Mouse (Mus musculus): ENCODE results near the gene Zfp52.

Zfp52 gene

DNA sequence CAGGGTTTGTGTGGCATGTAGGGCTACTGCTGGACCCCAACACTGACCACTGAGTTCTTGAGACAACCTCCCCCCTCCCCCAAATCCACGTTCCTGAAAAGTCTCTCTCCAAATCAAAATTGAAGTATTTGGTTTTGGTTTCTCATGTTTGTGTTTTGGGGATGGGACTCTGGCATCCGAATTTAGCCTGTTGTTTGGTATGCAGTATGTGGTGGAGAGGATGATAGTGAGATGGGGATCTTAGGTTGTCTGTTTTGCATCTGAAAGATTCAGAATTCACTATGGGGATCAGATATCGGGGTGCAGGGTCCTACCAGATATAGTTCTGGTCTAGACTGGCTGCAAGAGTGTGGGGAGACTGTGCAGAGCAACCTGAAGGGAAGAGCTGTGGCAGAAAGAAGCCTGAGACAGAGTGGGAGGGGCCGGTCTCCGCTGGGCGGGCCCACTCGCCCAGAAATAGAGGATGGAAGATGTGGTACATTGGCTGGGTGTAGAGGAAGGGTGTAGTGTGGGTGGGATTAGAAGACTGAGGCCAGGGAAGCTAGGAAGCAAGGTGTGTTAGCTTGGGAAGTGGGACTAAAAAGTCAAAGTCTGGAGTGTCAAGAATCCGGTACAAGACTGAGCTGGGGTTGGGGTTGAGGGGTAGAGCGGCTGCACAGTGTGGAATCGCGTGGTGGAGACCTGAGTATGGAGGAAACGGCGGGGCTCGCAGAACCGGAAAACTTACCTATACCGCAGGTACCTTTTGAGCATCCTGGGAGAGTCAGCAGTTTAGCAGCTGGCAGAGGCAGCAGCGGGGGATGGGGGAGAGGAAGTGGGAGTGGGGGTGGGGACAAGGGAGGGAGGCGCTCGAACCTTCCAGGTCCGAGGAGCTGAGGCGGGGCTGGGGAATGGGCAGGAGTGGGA is at the start of gene Zfp52:
Zfp52 (plus strand) TSS at position 444 of the 906 bp plus-strand sequence.
- peak; percentile 90 for DNase-seq (ENCODE audit: low read depth, low spot score)

GRCm38 (mm10) chr17:21488760-21489499 is 46.4 kb upstream of the Zfp52 start, which contains the start of gene Zfp53:
Gene Zfp53 (plus strand): TSS chr17:21488998.
- DNase-seq (ENCODE audit: low read depth, low spot score), result peak; percentile 92

DNA sequence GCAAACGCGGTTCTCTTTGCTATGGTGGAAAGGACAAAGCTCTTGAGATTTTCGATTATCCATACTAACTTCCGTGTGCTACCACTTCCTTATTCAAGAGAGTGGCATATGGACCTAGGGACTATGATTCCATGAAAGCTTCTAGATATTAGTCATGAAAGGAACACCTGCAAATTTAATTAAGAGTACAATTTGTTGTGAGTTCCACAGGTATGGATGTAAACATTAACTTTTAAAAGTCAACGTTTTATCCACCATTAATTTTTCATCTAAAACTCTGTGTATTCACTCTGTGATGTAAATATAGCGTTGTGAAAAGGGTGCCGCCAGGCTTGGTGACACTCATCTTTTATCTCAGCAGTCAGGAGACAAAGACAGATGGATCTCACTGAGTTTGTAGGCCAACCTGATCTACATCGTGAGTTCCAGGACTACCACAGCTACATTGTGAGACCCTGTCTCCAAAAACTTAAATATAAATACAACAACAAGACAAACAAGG is 45.8 kb upstream of the Zfp52 start:
- DNase-seq (ENCODE audit: low read depth, low spot score), result peak; percentile 43

DNA sequence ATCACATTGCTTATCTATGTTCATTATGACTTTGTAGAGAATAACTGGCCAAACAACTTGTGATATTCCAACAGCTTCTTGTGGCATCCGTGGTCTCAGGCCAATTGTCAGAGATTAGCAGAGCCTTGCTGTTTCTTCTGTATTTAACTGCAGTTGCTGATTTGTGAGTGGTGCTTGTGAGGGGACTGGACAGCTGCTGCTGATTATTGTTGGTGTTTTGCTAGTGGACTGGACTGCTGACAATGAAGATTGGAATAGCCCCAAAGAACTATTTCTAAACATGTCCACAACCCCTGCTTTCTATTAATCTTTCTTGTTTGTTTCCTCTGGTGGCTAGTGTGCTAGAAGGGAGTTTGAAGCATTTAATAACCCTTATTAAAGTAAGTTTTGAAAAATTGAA is 34.0 kb upstream of the Zfp52 start:
- no peak for DNase-seq (ENCODE audit: low read depth, low spot score)

GRCm38 (mm10) chr17:21504524-21504923 is 30.8 kb upstream of the Zfp52 start:
- DNase-seq (ENCODE audit: low read depth, low spot score), result peak; percentile 32

- DNase-seq (ENCODE audit: low read depth, low spot score), result no peak
Measured at GRCm38 (mm10) chr17:21506258-21506657, 29.1 kb upstream of the Zfp52 start.

- no peak for DNase-seq (ENCODE audit: low read depth, low spot score)
Measured at GRCm38 (mm10) chr17:21509756-21510155, 25.6 kb upstream of the Zfp52 start.

GRCm38 (mm10) chr17:21515403-21516105 is 19.8 kb upstream of the Zfp52 start:
- peak; percentile 88 for DNase-seq (ENCODE audit: low read depth, low spot score)

GRCm38 (mm10) chr17:21516201-21517129 is 18.9 kb upstream of the Zfp52 start:
- peak; percentile 81 for DNase-seq (ENCODE audit: low read depth, low spot score)

GRCm38 (mm10) chr17:21517130-21517671 is 18.1 kb upstream of the Zfp52 start:
- DNase-seq (ENCODE audit: low read depth, low spot score), result no peak

DNA sequence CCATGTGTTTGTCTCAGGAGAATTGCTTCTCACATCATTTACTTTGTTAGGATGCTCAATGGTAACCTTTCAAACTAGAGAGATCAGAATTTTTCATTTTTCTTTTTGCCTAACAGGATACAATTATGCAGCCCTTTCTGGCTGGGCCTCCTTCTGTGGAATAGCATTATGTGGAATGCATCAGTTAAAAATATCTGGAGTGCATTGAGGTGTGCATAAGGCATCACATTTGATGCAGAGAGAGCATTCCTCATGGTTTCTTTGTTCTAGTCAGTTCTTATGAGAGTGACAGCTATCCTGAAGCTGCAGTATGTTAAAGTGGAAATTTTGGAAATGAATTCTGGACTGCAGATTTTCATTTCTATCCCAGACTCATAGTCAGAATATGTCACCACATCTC is 9.1 kb upstream of the Zfp52 start:
- no peak for DNase-seq (ENCODE audit: low read depth, low spot score)

- no peak for DNase-seq (ENCODE audit: low read depth, low spot score)
Measured at GRCm38 (mm10) chr17:21530645-21531330, 4.6 kb upstream of the Zfp52 start.

GRCm38 (mm10) chr17:21531621-21532020 is 3.7 kb upstream of the Zfp52 start:
- DNase-seq (ENCODE audit: low read depth, low spot score), result no peak

- peak; percentile 79 for DNase-seq (ENCODE audit: low read depth, low spot score)
Measured at GRCm38 (mm10) chr17:21532101-21532951, 3.0 kb upstream of the Zfp52 start.

DNA sequence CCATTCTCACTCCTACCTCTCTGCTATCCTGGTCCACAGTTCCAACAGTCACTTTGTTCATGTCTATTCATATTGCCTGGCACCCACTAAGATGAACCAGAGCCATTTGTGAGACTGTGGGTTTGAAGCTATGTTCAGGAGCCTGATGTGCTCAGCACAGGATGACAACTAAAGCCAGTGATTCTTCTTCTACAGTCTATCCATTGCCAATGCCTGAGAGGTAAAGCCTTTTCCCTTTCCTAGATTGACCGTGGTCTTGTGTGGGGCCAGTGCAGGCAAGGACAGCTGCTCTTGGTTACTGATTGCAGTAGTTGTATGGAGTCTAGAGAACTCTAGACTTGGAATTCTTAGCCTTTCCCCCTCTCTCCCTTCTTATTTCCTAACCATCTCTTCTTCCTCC is 1.4 kb upstream of the Zfp52 start:
- DNase-seq (ENCODE audit: low read depth, low spot score), result no peak

- DNase-seq (ENCODE audit: low read depth, low spot score), result peak; percentile 95
Measured at GRCm38 (mm10) chr17:21534460-21535095, 761 bp upstream of the Zfp52 start.

DNA sequence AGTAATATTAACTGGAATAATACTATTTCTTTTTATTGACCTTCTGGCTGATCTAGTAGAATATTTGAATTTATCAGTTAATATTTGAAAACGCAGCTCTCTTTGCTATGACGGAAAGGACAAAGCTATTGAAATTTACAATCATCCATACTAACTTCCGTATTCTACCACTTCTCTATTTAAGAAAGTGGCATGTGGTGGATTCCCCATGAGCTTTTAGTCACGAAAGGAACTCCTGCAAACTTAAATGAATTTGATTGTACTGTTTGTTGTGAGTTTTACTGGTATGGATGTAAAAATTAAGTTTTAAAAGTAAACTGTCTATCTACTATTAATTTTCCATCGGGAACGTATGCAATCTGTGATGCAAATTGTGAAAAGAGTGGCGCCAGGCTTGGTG is 757 bp downstream of the Zfp52 start:
- DNase-seq (ENCODE audit: low read depth, low spot score), result peak; percentile 60

- peak; percentile 49 for DNase-seq (ENCODE audit: low read depth, low spot score)
Measured at GRCm38 (mm10) chr17:21536676-21537075, 1.3 kb downstream of the Zfp52 start.

All from A20 (cell line).